Mouse (Mus musculus): Measurements from ENCODE around the gene Srsf6.
A peak's percentile ranks its signal among the peaks of the same experiment; 100 is the strongest.

- TF ChIP-seq CTCF (IDR thresholded peaks at IDR 0.05; ENCODE audit: extremely low read depth, insufficient read depth, insufficient read length, insufficient replicate concordance) (peak; percentile 64; the same call in 1 of the 2 replicates), POLR2A (IDR thresholded peaks at IDR 0.05; ENCODE audit: low read depth, low read length) (no peak)
Observed at GRCm38 (mm10) chr2:162922183-162922582, 9.1 kb upstream of the Srsf6 start.

All from spleen, adult 2 months (tissue).